Mouse (Mus musculus) layer of hippocampus, postnatal 25 days (tissue): ENCODE measurements around the gene Dnajb5. TPM values are rescaled to one million over a fixed set of nuclear protein-coding genes. Genes with fewer than 3 reads are reported as not detected.
A peak's percentile ranks its signal among the peaks of the same experiment; 100 is the strongest.
"Not testable (repeated sequence)": the region's sequence is repeated elsewhere in the genome, so short reads cannot be mapped to it uniquely, and the experiment has no call there.

Experiments used
- DNase-seq, 2 experiments: peaks; one replicate each; pipeline ENCODE4 v3.0.0; 2022; ENCODE audit warnings: mixed read lengths in 2 of 2, low spot score in 1 of 2; ENCODE audit errors: extremely low spot score in 1 of 2
- total RNA-seq, 2 experiments: library from RNA; stranded (reverse); gene quantifications; 2 replicates each; pipeline ENCODE4 v1.2.3; 2021

Gene Dnajb5
- total RNA-seq, 2 experiments from 2014 or later: 208 to 224 TPM

- peak in 1 of 2 experiments; percentile 73 for DNase-seq
Measured at GRCm38 (mm10) chr4:42961592-42961991, 12.0 kb downstream of the Dnajb5 start.

GRCm38 (mm10) chr4:42963480-42963879 is 13.9 kb downstream of the Dnajb5 start:
- no peak for DNase-seq

DNA sequence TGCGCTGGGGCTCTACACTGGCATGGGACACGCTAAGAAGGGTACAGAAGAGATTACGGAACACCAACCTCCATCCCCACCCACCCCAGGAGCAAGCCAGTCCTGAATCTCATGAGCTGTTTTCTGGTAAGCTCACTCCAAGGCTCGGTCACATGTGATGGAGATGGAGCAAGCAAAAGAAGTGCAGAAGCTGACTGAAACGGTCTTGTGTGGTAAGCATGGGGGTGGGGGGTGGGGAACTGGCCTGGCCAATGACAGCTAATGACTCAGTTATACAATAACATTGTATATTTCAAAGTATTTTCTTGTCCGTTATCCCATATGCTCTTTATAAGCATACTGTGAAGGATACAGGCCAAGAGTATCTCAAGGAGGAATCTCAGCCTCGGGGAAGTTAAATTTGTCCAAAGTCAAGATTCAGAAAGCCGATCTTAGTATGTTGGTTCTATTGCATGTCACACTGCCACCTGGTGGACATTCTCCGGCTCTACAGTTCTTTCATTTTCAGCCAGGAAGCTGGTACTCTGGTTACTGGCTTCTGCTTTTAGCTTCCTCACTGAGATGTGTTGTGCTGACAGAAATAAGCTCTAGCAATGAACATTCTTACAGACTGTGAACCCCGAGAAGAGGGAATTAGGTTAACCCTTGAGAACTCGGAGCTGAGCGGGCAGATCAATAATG is 15.6 kb downstream of the Dnajb5 start:
- DNase-seq: no peak

DNA sequence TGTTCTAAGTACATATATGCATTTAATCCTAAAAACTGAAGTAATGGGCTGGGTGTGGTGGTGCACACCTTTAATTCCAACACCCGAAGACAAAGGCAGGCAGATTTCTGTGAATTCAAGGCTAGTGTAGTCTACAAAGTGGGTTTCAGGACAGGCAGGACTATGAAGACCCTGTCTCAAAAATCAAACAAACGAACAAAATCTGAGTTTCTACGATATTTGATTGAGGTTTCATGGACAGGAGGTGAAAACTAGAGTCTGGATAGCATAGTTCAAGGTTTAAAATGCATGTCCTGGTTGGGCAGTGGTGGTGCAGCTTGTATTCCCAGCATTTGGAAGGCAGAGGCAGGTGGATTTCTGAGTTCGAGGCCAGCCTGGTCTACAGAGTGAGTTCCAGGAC is 19.7 kb downstream of the Dnajb5 start, which contains the start of gene 1700022I11Rik:
Gene 1700022I11Rik, plus strand, starts transcription at position 301 of the 400 bp plus-strand sequence.
- no peak for DNase-seq

DNA sequence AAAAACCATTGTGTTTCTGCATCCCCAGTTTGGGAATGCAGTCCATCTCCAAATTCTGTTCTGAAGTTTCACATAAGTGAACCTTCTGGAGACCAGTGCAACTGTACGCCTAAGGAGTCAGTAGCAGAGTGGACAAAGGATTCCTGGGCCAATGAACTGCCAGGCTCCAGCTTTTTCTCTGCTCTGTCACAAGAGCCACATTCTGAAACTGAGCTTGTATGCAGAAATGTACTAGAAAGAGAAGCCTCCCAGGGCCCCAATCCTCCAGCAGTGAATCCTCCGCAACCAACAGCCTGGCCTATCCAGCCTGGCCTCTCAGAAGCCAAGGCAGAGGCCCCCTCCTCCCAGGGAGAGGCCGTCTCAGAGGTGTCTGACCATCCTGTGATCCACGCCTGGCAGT is 23.3 kb downstream of the Dnajb5 start:
- DNase-seq: no peak

- DNase-seq: no peak
Measured at GRCm38 (mm10) chr4:42973868-42974267, 24.3 kb downstream of the Dnajb5 start.

DNA sequence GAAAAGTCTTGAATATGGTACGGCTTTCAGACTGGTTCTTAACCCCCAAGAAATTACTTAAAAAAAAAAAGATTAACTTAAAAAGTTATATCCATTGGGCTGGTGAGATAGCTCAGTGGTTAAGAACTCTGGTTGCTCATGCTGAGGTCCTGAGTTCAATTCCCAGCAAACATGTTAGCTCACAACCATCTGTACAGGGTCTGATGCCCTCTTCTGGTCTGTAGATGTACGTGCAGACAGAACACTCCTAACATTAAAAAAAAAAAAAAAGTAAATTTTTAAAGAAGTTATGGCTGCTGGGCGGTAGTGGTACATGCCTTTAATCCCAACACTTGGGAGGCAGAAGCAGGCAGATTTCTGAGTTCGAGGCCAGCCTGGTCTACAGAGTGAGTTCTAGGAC is 28.4 kb downstream of the Dnajb5 start:
- no peak for DNase-seq

- DNase-seq: not testable (repeated sequence)
Measured at GRCm38 (mm10) chr4:42980467-42980866, 30.9 kb downstream of the Dnajb5 start.

DNA sequence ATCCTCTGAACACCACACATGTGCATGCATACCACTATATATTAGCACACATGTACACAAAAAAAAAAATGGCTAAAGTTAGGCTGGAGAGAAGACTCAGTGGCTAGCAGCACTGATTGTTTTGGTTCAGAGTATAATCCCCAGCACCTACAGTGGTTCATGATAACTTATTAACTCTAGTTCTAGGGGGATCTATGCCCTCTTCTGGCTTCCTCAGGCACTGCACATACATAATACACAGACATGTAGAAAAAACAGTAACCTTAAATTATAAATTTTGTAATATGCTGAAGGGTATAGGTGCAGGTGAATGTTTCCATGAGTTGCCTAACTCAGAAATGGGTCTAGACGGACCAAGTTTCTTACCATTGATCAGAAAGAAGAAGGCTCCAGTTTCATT is 38.7 kb downstream of the Dnajb5 start:
- no peak for DNase-seq

DNA sequence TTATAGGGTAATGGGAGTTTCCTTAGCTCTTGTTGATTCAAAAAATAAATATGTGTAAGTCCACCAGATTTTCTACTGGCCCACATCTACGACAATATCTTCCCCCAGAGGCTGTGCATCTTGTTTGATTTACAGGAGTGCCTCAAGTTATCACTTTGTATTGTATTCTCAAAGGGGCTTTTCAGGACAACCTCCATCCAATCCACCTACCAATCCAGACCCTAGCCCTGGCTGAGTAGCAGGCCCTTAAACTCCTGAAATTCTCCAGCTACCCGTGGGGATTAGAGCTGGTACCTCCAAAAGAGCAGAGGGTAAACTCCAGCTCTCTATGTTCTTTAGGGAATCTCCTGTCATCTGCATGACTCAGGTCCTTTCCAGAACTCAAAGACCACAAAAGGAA is 48.4 kb downstream of the Dnajb5 start:
- DNase-seq: no peak

- DNase-seq: peak; percentile 52 to 62
Measured at GRCm38 (mm10) chr4:42999451-43000140, 50.0 kb downstream of the Dnajb5 start.

GRCm38 (mm10) chr4:43000141-43000986 is 50.8 kb downstream of the Dnajb5 start, which contains the start of gene Vcp:
Gene Vcp (minus strand): TSS chr4:43000507.
- DNase-seq: peak; percentile 92 to 95

GRCm38 (mm10) chr4:43001272-43001671 is 51.7 kb downstream of the Dnajb5 start:
- no peak for DNase-seq

DNA sequence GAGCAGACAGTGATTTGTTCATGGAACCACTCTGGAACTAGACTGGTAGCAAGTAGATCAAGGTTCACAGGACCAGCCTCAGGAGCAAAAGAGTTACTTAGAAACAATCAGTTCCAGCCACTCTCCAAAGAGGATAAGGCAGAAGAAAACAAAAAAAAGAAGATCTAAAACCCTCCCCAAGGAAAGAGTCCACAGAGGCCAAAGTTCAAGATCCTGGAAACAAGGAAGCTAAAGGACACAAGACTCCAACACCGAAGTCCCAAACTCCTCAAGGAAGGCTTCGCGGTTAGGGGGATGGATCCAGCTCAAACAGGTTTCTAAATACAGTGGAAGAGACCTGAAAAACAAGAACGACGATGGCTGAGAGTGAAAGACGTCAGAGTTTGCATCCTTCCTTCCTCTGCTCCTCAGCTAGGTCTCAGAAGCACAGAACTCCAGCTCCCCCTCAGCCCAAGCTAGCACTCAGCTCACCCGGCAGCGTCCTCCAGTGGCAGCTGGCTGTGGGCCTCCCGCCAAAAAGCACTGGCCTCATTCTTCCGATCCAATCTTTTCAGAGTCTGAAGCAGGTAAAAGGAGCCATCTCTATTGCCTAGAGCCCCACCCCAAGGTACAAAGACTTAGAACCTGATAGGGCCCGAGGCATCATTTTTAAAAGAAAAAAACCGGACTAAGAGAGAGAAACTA is 53.3 kb downstream of the Dnajb5 start:
- no peak for DNase-seq

GRCm38 (mm10) chr4:43004951-43005350 is 55.3 kb downstream of the Dnajb5 start:
- DNase-seq: no peak

DNA sequence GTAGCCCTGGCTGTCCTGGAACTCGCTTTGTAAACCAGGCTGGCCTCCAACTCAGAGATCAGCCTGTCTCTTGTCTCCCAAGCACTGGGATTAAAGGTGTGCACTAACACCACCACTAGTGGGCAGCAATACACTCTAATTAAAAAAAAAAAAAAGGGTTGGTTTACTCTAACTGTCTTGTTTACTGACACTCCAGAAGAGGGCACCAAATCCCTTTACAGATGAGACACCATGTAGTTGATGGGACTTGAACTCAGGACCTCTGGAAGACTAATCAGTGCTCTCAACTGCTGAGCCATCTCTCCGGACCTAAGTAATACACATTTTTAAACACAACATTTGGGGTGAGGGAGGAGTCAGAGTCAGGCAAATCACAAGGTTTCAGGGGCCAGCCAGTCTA is 56.2 kb downstream of the Dnajb5 start:
- DNase-seq: no peak
